Mouse (Mus musculus) lung, adult 2 months (tissue): ENCODE data around the gene Zfp511.

ENCODE experiments used
- CTCF ChIP-seq: fragments of 200-500 bp; IDR thresholded peaks from 2 replicates; pipeline ENCODE4 v1.5.1; 2011; ENCODE audit warnings: mild to moderate bottlenecking, low read length, control low read depth; ENCODE audit not compliant: insufficient read depth
- POLR2A ChIP-seq: fragments of 200-500 bp; IDR thresholded peaks from 2 replicates; pipeline ENCODE4 v1.6.1; 2011; ENCODE audit warnings: low read depth, mild to moderate bottlenecking, control low read depth, low read length, borderline replicate concordance; ENCODE audit errors: extremely low read depth

DNA sequence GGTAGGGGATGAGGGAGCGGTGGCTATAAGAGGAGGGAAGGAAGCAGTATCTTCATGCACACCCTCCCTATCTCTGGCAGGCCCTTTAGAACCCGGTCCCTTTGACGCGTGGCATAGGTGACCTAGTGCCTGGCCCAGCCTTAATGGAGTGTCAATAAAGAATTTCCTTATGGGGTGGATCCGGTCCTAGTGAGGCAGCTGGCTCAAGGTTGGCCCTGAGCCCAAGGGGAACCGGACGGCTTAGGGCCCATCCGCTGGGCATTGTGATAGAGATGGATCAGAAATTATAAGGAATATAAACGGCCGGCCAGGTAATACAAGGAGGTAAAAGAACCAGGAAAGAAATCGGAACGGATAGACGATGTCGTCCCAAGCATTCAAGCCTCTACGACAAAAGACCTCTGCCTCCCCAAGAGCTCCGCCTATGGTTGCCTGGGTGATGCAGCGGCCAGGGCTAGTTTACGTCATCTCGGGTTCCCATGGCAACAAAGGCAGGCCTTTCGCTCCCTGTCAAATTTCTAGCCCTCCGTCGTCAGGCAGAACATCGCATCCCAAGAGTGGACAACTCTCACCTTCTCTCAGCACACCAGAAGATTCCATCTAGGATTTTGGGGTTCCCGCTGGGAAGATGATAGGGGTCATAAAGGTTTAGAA is 44.4 kb downstream of the Zfp511 start:
- TF ChIP-seq POLR2A (no peak), CTCF (no peak)
